Comparison of ENCODE assay signal across 28 mouse cellular contexts in the genomic region with DNA sequence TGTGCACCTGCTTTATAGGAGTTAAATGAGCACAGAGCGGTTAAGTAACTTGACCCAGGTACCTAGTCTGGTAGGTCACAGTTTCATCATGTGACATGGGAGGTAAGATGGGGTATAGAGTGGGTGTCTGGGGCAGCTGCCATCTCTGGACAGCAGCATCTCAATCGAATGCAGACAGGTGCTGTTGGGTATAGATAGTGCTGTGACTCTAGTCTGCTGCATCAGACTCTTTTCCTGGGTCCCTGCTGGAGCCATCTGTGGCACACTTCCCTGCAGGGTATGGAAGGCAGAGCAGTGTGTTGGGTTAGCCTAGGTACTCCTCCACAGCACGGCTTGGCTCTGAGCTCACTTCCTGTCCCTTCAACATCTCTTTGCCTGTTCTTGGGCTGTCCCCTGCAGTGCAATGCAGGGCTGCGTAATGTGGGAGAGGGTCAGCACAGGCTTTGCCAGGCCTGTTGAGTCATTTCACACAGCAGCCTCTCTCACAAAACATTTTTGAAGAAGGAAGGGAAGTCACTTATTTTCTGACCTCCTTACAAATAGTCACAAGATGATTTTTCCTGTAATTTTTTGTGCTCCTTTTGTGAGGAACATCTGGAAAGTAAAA. TPM values are rescaled to one million over a fixed set of nuclear protein-coding genes. Genes with fewer than 3 reads are reported as not detected.
DNase-seq lines count a peak whose midpoint lies in the region; ATAC-seq and TF ChIP-seq lines count a peak whose summit lies in the region.
"Had no signal": no experiment of that assay in that cellular context is flagged by ENCODE, and none has a peak within 500 bp of the region (broad histone marks: within the 10 kb centered on the region; RNA-seq: fewer than 3 reads in every experiment).

No protein-coding gene starts in this region.

- H3K4me2 ChIP-seq in liver, embryonic 14.5 days (ENCODE audit: low read depth), result no peak overlapping the region
- H3K4me2 ChIP-seq: forebrain, embryonic 15.5 days; heart, embryonic 13.5 days; hindbrain, embryonic 12.5 days; limb, embryonic 13.5 days; neural tube, embryonic 15.5 days had no signal

- no peak overlapping the region for H3K9ac ChIP-seq in liver, embryonic 14.5 days (replicated peaks)
- H3K9ac ChIP-seq: forebrain, embryonic 15.5 days; heart, embryonic 13.5 days; hindbrain, embryonic 12.5 days; limb, embryonic 13.5 days; neural tube, embryonic 15.5 days had no signal

- ATAC-seq in liver, embryonic 14.5 days (ENCODE audit: insufficient read depth), result 0 out of 2 replicates have a peak, but pooled peaks have one; percentile 9
- ATAC-seq in megakaryocyte-erythroid progenitor cell, adult 5-6 weeks (replicated peaks; ENCODE audit: low FRiP score, low TSS enrichment, poor library complexity, severe bottlenecking), result peak; percentile 50
- ATAC-seq in erythroid progenitor cell, adult 5-6 weeks (replicated peaks; ENCODE audit: low FRiP score, poor library complexity, severe bottlenecking), result no peak
- ATAC-seq: forebrain, embryonic 15.5 days; intestine, postnatal 0 days had no signal

- no peak overlapping the region for H3K27ac ChIP-seq in liver, embryonic 14.5 days
- no peak overlapping the region for H3K27ac ChIP-seq in layer of hippocampus, adult 2 months
- H3K27ac ChIP-seq: forebrain, embryonic 15.5 days; heart, adult 2 months; heart, embryonic 13.5 days; hindbrain, embryonic 12.5 days; limb, embryonic 13.5 days; midbrain, embryonic 10.5 days; neural tube, embryonic 15.5 days had no signal

- 62% methylated on average over 4 of the region's 4 CpGs for WGBS in liver, embryonic 14.5 days (ENCODE audit: insufficient replicate concordance)

- no peaks in the 10 kb centered on the region for H3K27me3 ChIP-seq in liver, embryonic 14.5 days (ENCODE audit: control insufficient read depth, insufficient read depth, low read length)
- H3K27me3 ChIP-seq: forebrain, embryonic 15.5 days; heart, embryonic 13.5 days; hindbrain, embryonic 12.5 days; limb, embryonic 13.5 days; neural tube, embryonic 15.5 days had no signal

- H3K36me3 ChIP-seq in liver, embryonic 14.5 days (replicated peaks; ENCODE audit: control insufficient read depth, insufficient read depth, low read depth), result no peaks in the 10 kb centered on the region
- H3K36me3 ChIP-seq: forebrain, embryonic 15.5 days; heart, embryonic 13.5 days; hindbrain, embryonic 12.5 days; limb, embryonic 13.5 days; midbrain, embryonic 10.5 days; neural tube, embryonic 15.5 days had no signal

- no peak for TF ChIP-seq EP300 in liver, embryonic 14.5 days (IDR thresholded peaks at IDR 0.05; ENCODE audit: low read depth)

- TF ChIP-seq CTCF in liver, embryonic 14.5 days (IDR thresholded peaks at IDR 0.05; ENCODE audit: low read depth), result no peak
- TF ChIP-seq CTCF in layer of hippocampus, adult 2 months (conservative IDR thresholded peaks at IDR 0.05), result no peak

- H3K9me3 ChIP-seq in liver, embryonic 14.5 days (ENCODE audit: control insufficient read depth, low read length), result no peaks in the 10 kb centered on the region
- H3K9me3 ChIP-seq: forebrain, embryonic 15.5 days; G1E; heart, embryonic 13.5 days; hindbrain, embryonic 12.5 days; limb, embryonic 13.5 days; midbrain, embryonic 10.5 days; neural tube, embryonic 15.5 days had no signal

- H3K4me1 ChIP-seq in liver, embryonic 14.5 days (replicated peaks; ENCODE audit: control insufficient read depth in 2 of 2, insufficient read depth in 2 of 2, low read length in 1 of 2), result peaks cover 0 to 4% of the 10 kb centered on the region in 2 experiments; a peak in 1 of 4 replicates
- H3K4me1 ChIP-seq: forebrain, embryonic 15.5 days; hindbrain, embryonic 12.5 days; midbrain, embryonic 10.5 days had no signal

- no peak overlapping the region for H3K4me3 ChIP-seq in liver, embryonic 14.5 days (ENCODE audit: insufficient read depth in 1 of 2, low read depth in 2 of 2, low read length in 2 of 2)
- no peak overlapping the region for H3K4me3 ChIP-seq in layer of hippocampus, adult 2 months
- H3K4me3 ChIP-seq: forebrain, embryonic 15.5 days; heart, adult 2 months; heart, embryonic 13.5 days; hindbrain, embryonic 12.5 days; limb, embryonic 13.5 days; midbrain, embryonic 10.5 days; neural tube, embryonic 15.5 days had no signal

- no peak for DNase-seq in liver, embryonic 14.5 days (ENCODE audit: low read depth in 3 of 3, low spot score in 3 of 3)
- DNase-seq in liver (no peak), NIH3T3 (ENCODE audit: low read depth) (peak; percentile 18)
- DNase-seq in CD4-positive, CD25-positive, alpha-beta regulatory T cell, adult 2 months (ENCODE audit: low read depth, low spot score), result peak; percentile 15
- DNase-seq in layer of hippocampus, adult 2 months (ENCODE audit: low spot score in 2 of 2), result no peak
- DNase-seq: adrenal gland, adult 2 months; cerebellum, adult 11-12 months; cerebellum, postnatal 10 days; gastrocnemius, postnatal 14 days; heart, adult 2 months; kidney, postnatal 4 days; layer of hippocampus, adult 9-11 months; lung, adult 2 months; lung, postnatal 14 days; right cerebral cortex, adult 18-20 months; right cerebral cortex, postnatal 4 days; thymus, adult 18-20 months had no signal

RNA-seq across cellular contexts. Expression of a gene that starts 3.1 kb away (rescaled TPM):
- 0.11 and 0.12 TPM in 2 replicates for polyA plus RNA-seq in liver, embryonic 14.5 days (2012; rRNA removed)
- 0.23 and 0.24 TPM in 2 replicates for polyA plus RNA-seq in liver, embryonic 14.5 days (2014; fragmentation: Nextera tagmentation; extraction: Ambion mirVana)
- not detected in 2 replicates for total RNA-seq in megakaryocyte-erythroid progenitor cell, adult 5-6 weeks (2014; fragmentation: Nextera tagmentation)
- total RNA-seq in megakaryocyte-erythroid progenitor cell, adult 5-6 weeks (2017), result 0.66 TPM in 1 of 2 replicates, not detected in the other
- total RNA-seq in layer of hippocampus, adult 2 months (2021), result under 1 TPM; 0.20 to 0.25 TPM
- total RNA-seq in erythroid progenitor cell, adult 5-6 weeks (2015; ENCODE audit: low replicate concordance), result not detected in 2 replicates
- total RNA-seq in erythroid progenitor cell, adult 5-6 weeks (2017; ENCODE audit: low replicate concordance), result 1.4 TPM in 1 of 2 replicates, not detected in the other
- total RNA-seq: gastrocnemius, postnatal 14 days; left cerebral cortex, adult 18-20 months had no signal

Comparison
In these comparisons a context has a peak if more than half of its experiments do, and no peak if none do; other contexts are left out.
1. DNase-seq: peak in CD4-positive, CD25-positive, alpha-beta regulatory T cell, adult 2 months (single experiment) and NIH3T3 (single experiment); none in liver, embryonic 14.5 days (0 of 3), liver (single experiment) and layer of hippocampus, adult 2 months (0 of 2).